In genomic region chr11:6316821-6317220, GRCm38 (mm10) we compare ENCODE assay signal across 18 mouse cellular contexts.
"Had no signal": no experiment of that assay in that cellular context is flagged by ENCODE, and none has a peak within 500 bp of the region (broad histone marks: within the 10 kb centered on the region; RNA-seq: fewer than 3 reads in every experiment).

No protein-coding gene starts in this region.

- H3K4me2 ChIP-seq: lung, embryonic 14.5 days; midbrain, embryonic 12.5 days; neural tube, embryonic 13.5 days; neural tube, embryonic 15.5 days had no signal

- H3K9ac ChIP-seq: lung, embryonic 14.5 days; midbrain, embryonic 12.5 days; neural tube, embryonic 13.5 days; neural tube, embryonic 15.5 days had no signal

- H3K4me1 ChIP-seq: midbrain, embryonic 12.5 days; neural tube, embryonic 13.5 days; neural tube, embryonic 15.5 days had no signal

- H3K4me3 ChIP-seq: midbrain, embryonic 12.5 days; myocyte; neural tube, embryonic 13.5 days; neural tube, embryonic 15.5 days had no signal

- DNase-seq: lung, adult 18-20 months; lung, embryonic 14.5 days; lung, postnatal 10 days; lung, postnatal 4 days; midbrain, embryonic 14.5 days; retina, postnatal 1 day; right cerebral cortex, adult 18-20 months; right cerebral cortex, postnatal 25 days; right cerebral cortex, postnatal 4 days; spleen, adult 18-20 months; thymus, adult 18-20 months; thymus, postnatal 14 days; thymus, postnatal 36 days had no signal

- H3K27ac ChIP-seq: midbrain, embryonic 12.5 days; neural tube, embryonic 13.5 days; neural tube, embryonic 15.5 days had no signal

- H3K9me3 ChIP-seq: midbrain, embryonic 12.5 days; neural tube, embryonic 13.5 days; neural tube, embryonic 15.5 days had no signal

- H3K27me3 ChIP-seq: midbrain, embryonic 12.5 days; neural tube, embryonic 13.5 days; neural tube, embryonic 15.5 days had no signal

- ATAC-seq: midbrain, embryonic 16.5 days had no signal
